Mouse (Mus musculus) heart, adult 2 months (tissue): Measurements from ENCODE around the gene Gm9040.
"Not testable (repeated sequence)": the region's sequence is repeated elsewhere in the genome, so short reads cannot be mapped to it uniquely, and the experiment has no call there.

Source experiments
- CTCF ChIP-seq: fragments of 200-600 bp; IDR thresholded peaks from 2 replicates; pipeline ENCODE4 v1.8.1; 2022; ENCODE audit warnings: antibody characterized with exemption, mild to moderate bottlenecking, moderate library complexity
- POLR2A ChIP-seq: fragments of 200-500 bp; IDR thresholded peaks from 2 replicates; pipeline ENCODE4 v1.6.1; 2011; ENCODE audit warnings: mild to moderate bottlenecking, low read depth, low read length, control low read depth; ENCODE audit not compliant: insufficient read depth

DNA sequence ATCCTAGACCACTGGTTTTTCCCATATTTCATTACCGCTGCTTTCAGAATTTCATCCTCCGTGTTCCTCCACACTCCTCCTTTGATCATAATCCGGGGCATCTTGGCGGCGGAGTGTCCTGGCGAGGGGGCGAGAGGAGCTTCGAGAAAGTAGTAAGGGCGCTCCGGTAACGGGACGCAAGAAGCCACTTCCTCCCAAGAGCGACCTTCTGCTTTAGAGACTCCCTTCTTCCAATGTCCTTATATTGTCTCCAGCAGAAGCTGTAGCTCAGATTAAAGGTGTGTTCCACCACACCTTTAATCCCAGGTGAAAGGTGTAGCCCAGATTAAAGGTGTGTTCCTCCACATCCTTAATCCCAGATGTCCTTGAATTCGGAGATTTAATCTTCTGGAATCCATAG lies 11.0 kb upstream of the Gm9040 start, which contains the start of gene Gm9045:
- TF ChIP-seq POLR2A, CTCF: not testable (repeated sequence)
